Mouse (Mus musculus) C2C12 (cell line): Measurements from ENCODE around the gene Nenf.

Experiments used
- CTCF ChIP-seq: IDR thresholded peaks from one replicate; pipeline ENCODE4 v1.5.1; 2011; ENCODE audit not compliant: control insufficient read depth, insufficient read depth, insufficient read length
- FOSL1 ChIP-seq: IDR thresholded peaks from one replicate; pipeline ENCODE4 v1.8.0; 2011; ENCODE audit warnings: mild to moderate bottlenecking, low read length; ENCODE audit not compliant: poor library complexity, insufficient read depth, severe bottlenecking
- USF1 ChIP-seq: IDR thresholded peaks from one replicate; pipeline ENCODE4 v1.6.1; 2011; ENCODE audit warnings: low read depth, mild to moderate bottlenecking, control low read depth, moderate library complexity

DNA sequence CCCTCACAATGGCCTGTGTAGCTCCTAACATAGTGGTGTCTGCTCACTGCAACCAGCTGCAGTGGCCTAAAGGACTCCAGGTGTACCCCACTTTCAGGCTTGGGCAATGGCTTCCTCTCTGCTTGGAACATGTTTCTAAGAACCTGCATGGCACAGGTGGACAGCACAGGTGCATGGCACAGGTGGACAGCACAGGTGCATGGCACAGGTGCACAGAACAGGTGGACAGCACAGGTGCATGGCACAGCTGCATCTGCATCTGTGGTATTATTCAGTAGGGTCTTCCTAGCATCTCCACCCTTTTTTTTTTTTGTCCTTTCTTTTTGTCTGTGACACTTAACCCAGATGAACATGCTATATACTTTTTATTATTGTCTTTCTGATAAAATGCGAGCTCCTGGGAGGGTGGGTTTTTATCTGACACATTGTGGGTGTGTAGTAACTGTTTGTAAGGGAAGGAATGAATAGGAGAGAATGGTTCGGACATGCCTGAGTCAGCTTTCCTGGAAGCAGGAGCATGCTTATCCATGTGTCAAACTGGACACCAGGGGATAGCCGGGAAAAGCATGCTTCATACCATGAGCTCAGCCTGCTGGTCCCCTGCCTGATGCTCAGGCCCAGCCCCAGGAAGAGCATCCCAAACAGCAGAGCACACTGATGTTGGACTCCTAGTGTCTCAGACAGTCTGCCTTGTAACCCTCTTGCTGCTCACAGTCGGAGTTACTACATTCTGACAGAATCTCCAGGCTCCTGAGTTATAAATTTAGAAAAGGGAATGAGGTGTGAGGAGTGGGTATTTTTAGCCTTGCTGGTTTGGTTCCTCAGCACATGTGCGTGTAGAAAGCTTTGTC lies 49.0 kb downstream of the Nenf start:
- TF ChIP-seq CTCF (no peak), FOSL1 (no peak), USF1 (no peak)
